Mouse (Mus musculus) common myeloid progenitor, adult 5-6 weeks (primary cell): ENCODE results near the gene Mapk10. TPM values are rescaled to one million over a fixed set of nuclear protein-coding genes. Genes with fewer than 3 reads are reported as not detected.

Source experiments
- ATAC-seq: replicated peaks from 2 replicates; pipeline ENCODE4 v1.8.0; 2016; ENCODE audit warnings: low read depth, mild to moderate bottlenecking, moderate TSS enrichment, inconsistent platforms; ENCODE audit not compliant: poor library complexity, severe bottlenecking
- total RNA-seq: library from RNA; stranded (forward); fragments of 200-1000, 187-1606 nt; gene quantifications from 2 replicates; pipeline ENCODE4 v1.2.3, GENCODE M21; 2017

Mapk10 gene
- total RNA-seq: not detected in 2 replicates

GRCm38 (mm10) chr5:103211101-103211848 is at the start of gene Mapk10:
TSS of gene Mapk10 (minus strand) at chr5:103211334.
- ATAC-seq: 0 out of 2 replicates have a peak, but pooled peaks have one; percentile 29

DNA sequence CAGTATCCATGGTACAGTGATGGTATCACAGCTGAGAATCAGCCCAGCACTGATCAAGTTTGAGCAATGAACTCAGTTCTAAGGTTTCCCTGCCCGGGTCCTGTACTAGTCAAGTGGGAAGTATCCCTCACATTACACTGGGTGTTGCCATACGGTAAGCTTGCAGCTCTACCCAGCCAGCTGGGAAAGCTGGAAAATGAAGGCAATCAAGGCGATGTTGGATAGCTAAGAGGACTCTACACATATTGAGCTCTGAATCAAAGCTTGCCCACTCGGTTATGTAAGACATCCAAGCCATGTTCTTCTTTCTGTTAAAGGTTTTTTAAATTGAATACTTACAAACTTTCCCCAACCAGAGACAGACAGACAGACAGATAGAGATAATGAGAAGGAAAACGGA is 45.0 kb upstream of the Mapk10 start:
- no peak for ATAC-seq

DNA sequence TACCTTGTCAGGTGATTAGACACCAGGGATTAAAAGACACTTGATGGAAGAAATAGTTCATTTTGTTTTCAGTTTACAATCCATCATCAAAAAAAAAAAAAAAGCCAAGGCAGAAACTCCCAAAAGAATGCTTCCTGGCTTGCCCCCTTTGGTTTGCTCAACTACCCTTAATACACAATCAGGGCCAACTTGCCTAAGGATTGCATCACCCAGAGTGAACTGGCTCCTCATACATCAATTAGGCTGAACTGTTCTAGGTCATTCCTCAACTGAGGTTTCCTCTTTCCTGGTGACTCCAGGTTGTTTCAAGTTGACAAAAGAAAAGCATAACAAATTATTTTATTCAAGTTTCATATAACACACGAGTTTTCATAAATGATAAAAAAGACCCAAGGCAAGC is 31.3 kb upstream of the Mapk10 start:
- no peak for ATAC-seq

DNA sequence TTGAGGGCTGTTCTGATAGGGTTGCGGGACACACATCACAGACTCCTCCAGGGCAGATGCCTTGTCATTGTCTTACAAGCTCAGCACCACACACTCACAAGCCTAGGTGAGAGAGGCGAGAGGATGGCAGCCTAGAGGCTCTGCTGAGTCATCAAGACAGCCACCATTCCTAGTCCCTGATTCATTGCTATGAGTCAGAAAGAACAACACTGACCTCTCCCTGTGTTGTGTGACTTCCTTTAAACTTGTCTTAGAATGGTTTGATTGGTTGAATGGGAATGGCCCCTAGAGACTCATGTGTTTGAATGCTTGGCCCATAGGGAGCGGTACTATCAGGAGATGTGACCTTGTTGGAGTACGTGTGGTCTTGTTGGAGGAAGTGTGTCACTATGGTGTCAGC is 20.7 kb upstream of the Mapk10 start:
- no peak for ATAC-seq

DNA sequence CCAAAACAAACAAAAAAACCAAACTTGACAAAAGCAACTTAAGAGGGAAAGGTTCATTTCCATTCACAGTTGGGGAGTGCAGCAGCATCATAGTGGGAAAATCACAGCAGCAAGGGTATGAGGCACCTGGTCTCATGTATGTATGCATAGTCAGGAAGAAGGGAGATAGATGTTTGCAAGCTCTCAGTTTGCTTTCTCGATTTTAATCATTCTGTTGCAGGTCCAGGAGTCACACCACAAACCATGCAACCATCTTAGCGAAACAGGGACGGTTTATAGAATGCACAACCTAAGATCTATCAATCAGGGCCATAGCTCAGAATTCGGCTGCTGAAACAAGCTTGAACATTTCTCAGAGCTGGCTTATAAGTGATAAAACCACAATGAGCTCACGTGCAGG is 19.2 kb upstream of the Mapk10 start:
- no peak for ATAC-seq

DNA sequence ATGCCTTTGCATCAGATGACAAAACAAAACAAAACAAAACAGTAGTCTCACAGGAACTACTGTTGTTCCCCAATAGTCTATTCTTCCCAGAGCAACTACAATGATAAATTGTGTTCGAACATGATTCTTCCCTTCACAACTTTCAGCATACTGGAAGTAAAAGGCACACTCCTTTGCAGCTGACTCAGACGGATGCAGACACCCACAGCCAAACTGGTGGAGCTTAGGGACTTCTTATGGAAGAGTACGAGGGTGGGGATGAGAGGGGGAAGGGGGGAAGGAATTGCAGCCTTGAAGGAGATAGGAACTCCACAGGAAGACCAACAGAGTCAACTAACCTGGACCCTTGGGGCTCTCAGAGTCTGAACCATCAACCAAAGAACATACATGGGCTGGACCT is 18.2 kb upstream of the Mapk10 start:
- no peak for ATAC-seq

DNA sequence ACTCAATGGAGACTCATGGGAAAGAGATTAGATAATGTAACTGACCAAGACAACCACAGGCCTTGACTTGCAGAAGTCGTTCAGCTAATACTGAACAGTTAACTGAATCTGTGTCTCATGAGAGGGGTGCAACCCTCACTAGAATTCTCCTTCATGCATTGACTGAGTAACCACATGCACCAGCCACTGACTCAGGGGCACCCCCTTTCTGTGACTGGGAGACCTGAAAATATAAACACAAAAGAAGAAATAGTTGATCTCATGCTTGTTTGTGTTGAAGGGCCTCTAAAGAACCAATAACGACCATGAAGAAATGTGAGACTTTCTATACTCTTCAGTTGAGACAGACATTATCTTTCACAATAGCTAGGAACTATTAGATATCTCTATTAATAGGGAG is 10.9 kb upstream of the Mapk10 start:
- no peak for ATAC-seq

DNA sequence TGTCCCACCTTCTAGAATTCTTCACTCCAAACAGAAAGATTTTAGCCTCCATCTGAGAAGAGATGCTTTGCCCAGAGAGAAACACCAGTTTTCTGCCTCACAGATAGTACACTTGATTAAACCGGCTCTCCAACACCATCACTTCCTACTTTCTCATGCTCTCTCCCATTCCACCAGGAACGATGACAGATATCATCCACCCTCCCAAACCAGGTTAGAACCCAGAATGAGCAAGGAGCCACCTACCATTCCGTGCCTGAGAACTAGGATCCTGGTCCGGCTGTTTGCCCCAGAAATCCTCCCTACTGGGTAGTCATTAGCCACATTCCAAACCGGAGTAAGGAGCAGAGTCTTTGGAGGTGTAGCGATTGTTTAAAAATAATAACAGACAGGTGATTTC is 490 bp downstream of the Mapk10 start:
- no peak for ATAC-seq

GRCm38 (mm10) chr5:103210018-103210417 is 1.1 kb downstream of the Mapk10 start:
- ATAC-seq: no peak

- no peak for ATAC-seq
These were observed 1.6 kb downstream of the Mapk10 start for GRCm38 (mm10) chr5:103209486-103209885.

- ATAC-seq: no peak
These were observed 2.3 kb downstream of the Mapk10 start for GRCm38 (mm10) chr5:103208869-103209268.

GRCm38 (mm10) chr5:103208021-103208511 is 3.1 kb downstream of the Mapk10 start:
- no peak for ATAC-seq

- no peak for ATAC-seq
These were observed 13.3 kb downstream of the Mapk10 start for GRCm38 (mm10) chr5:103197796-103198325.

DNA sequence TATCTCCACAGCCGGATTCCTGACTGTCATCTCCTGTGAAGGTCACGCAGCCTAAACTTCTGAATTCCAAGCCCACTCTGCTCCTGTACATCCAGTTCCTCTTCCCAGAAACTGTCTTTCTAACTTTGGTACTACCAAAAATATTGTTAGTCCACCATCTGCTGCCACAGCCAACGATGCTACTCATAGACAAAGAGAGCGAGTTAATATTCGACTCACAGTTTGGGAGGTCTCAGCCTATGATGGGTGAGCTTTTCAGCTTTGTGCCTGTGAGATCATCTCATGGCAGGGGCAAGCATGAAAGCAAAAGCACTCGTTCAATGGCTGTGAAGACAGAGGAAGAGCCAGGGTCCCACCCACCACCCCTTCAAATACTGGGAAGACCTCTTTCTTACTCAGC is 16.6 kb downstream of the Mapk10 start:
- no peak for ATAC-seq

DNA sequence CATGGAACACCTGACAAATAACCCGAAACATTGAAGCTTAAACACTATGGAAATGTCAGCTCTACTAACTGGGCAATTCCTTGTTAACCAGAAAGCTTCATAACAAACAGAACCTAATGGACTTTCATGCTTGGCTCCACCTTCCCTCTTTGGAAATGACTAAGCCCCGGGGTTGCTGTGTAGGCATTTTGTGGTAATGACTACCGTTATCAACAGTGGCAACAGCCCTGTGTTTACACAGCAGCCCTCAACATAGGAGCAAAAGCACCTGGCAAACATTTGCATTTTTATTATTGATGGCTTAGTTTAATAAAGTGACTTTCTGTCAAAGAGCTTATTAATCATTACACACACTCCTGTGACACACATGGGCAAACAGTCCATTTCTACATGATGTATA is 17.4 kb downstream of the Mapk10 start:
- ATAC-seq: no peak

- no peak for ATAC-seq
These were observed 19.6 kb downstream of the Mapk10 start for GRCm38 (mm10) chr5:103191577-103191976.

DNA sequence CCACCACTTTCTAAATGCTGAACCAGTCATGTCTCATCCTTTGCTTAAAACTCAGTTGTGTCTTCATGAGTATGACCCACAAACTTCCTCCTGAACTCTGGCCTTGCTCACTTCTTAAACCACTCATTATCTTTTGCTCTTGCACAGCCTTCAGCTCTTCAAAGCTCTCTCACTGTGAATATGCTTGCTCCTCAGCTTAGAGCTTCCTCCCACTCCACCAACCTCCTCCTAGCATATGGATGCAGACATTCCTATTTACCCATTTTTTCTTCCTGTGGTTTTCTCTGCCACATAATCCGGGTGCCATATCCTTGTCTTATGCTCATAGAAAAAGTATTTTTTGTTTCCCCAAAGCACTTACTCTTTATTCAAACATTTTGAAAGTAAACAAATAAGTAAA is 26.9 kb downstream of the Mapk10 start:
- ATAC-seq: no peak

GRCm38 (mm10) chr5:103181622-103182021 is 29.5 kb downstream of the Mapk10 start:
- ATAC-seq: no peak

GRCm38 (mm10) chr5:103177010-103177409 is 34.1 kb downstream of the Mapk10 start:
- ATAC-seq: no peak

- no peak for ATAC-seq
These were observed 35.1 kb downstream of the Mapk10 start for GRCm38 (mm10) chr5:103175989-103176388.

DNA sequence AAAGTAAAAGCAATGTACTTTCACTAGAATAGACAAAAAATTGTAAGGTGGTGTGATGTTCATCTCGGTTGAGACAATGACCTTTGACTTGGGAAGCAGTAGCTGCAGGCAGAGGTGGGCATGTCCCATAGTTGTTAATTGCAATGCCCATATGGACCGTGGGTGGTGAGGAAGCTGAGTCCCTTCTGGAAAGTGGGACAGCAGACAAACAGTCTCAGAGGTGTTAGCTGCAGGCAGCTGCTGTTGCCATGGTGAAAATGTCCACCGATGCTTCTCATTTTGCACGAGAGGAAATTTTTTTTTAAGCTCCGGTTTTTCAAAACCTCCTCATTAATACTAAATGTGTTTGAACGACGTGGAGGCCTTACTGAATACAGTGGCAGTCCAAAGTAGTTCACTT is 36.5 kb downstream of the Mapk10 start:
- no peak for ATAC-seq

DNA sequence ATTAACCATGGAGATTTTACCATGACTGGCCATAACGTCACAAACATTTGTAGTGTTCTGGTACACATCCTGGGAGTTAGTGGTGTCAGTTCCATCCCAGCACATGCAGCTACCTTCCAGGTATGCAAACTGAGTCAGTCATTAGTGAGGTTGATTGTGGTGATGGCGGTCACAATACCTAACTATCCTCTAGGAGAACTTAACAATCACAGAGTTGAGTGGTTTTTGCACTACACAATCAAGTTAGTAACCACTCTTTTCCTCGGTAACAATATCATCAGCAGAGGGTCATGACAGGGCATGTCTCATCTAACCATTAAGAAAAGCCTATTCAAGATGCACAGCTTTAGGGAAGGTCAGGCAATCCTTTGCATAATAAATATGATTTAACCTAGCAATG is 39.9 kb downstream of the Mapk10 start:
- ATAC-seq: no peak
